Mouse (Mus musculus): ENCODE measurements around the gene Hmcn1. TPM values are rescaled to one million over a fixed set of nuclear protein-coding genes. Genes with fewer than 3 reads are reported as not detected.

Gene Hmcn1
- polyA plus RNA-seq, 1 experiment = 1.6 TPM

GRCm38 (mm10) chr1:151001868-151002428, 8.7 kb upstream of the Hmcn1 start:
- no peak for TF ChIP-seq EP300 (IDR thresholded peaks at IDR 0.05; ENCODE audit: insufficient read depth, low read depth, low read length)
- TF ChIP-seq POLR2A (IDR thresholded peaks at IDR 0.05; ENCODE audit: insufficient read depth, low read length) = no peak
- TF ChIP-seq CTCF (IDR thresholded peaks at IDR 0.05; ENCODE audit: low read depth, low read length) = no peak
- Histone ChIP-seq H3K27ac (ENCODE audit: insufficient read depth, low read length) (no peak overlapping the region), H3K36me3 (ENCODE audit: control insufficient read depth, insufficient read depth, low read length, poor library complexity, severe bottlenecking) (no peaks in the 10 kb centered on the region), H3K9ac (ENCODE audit: low read depth, poor library complexity, severe bottlenecking) (no peak overlapping the region), H3K4me3 (ENCODE audit: low read depth, low read length) (no peak overlapping the region), H3K4me1 (ENCODE audit: control insufficient read depth, insufficient read depth, low read length) (no peaks in the 10 kb centered on the region), H3K27me3 (ENCODE audit: control insufficient read depth, insufficient read depth, low read length, poor library complexity, severe bottlenecking) (no peaks in the 10 kb centered on the region), H3K9me3 (replicated peaks; ENCODE audit: control insufficient read depth, insufficient read depth, low read length, poor library complexity, severe bottlenecking) (no peaks in the 10 kb centered on the region)

- no peak overlapping the region for H3K4me3 ChIP-seq (ENCODE audit: low read depth, low read length)
- TF ChIP-seq POLR2A (IDR thresholded peaks at IDR 0.05; ENCODE audit: insufficient read depth, low read length) = no peak
Observed at GRCm38 (mm10) chr1:151000714-151001113, 7.5 kb upstream of the Hmcn1 start.

GRCm38 (mm10) chr1:150994612-150995011, 1.4 kb upstream of the Hmcn1 start:
- Histone ChIP-seq H3K4me1 (ENCODE audit: control insufficient read depth, insufficient read depth, low read length) (no peaks in the 10 kb centered on the region), H3K36me3 (ENCODE audit: control insufficient read depth, insufficient read depth, low read length, poor library complexity, severe bottlenecking) (no peaks in the 10 kb centered on the region), H3K27ac (ENCODE audit: insufficient read depth, low read length) (no peak overlapping the region), H3K27me3 (ENCODE audit: control insufficient read depth, insufficient read depth, low read length, poor library complexity, severe bottlenecking) (no peaks in the 10 kb centered on the region), H3K4me3 (ENCODE audit: low read depth, low read length) (no peak overlapping the region), H3K9ac (ENCODE audit: low read depth, poor library complexity, severe bottlenecking) (no peak overlapping the region), H3K9me3 (replicated peaks; ENCODE audit: control insufficient read depth, insufficient read depth, low read length, poor library complexity, severe bottlenecking) (peaks cover 5% of the 10 kb centered on the region; the same call in 1 of the 2 replicates)
- TF ChIP-seq POLR2A (IDR thresholded peaks at IDR 0.05; ENCODE audit: insufficient read depth, low read length) = no peak

More at GRCm38 (mm10) chr1:151000714-151001113, 7.5 kb upstream of the Hmcn1 start:
- no peak overlapping the region for H3K27ac ChIP-seq (ENCODE audit: insufficient read depth, low read length)
- no peaks in the 10 kb centered on the region for H3K36me3 ChIP-seq (ENCODE audit: control insufficient read depth, insufficient read depth, low read length, poor library complexity, severe bottlenecking)
- H3K9ac ChIP-seq (ENCODE audit: low read depth, poor library complexity, severe bottlenecking) = no peak overlapping the region
- H3K27me3 ChIP-seq (ENCODE audit: control insufficient read depth, insufficient read depth, low read length, poor library complexity, severe bottlenecking) = no peaks in the 10 kb centered on the region
- H3K4me1 ChIP-seq (ENCODE audit: control insufficient read depth, insufficient read depth, low read length) = no peaks in the 10 kb centered on the region
- peaks cover 5% of the 10 kb centered on the region; the same call in 1 of the 2 replicates for H3K9me3 ChIP-seq (replicated peaks; ENCODE audit: control insufficient read depth, insufficient read depth, low read length, poor library complexity, severe bottlenecking)

- Histone ChIP-seq H3K27ac (ENCODE audit: insufficient read depth, low read length) (no peak overlapping the region), H3K4me1 (ENCODE audit: control insufficient read depth, insufficient read depth, low read length) (no peaks in the 10 kb centered on the region), H3K27me3 (ENCODE audit: control insufficient read depth, insufficient read depth, low read length, poor library complexity, severe bottlenecking) (no peaks in the 10 kb centered on the region), H3K36me3 (ENCODE audit: control insufficient read depth, insufficient read depth, low read length, poor library complexity, severe bottlenecking) (no peaks in the 10 kb centered on the region), H3K9ac (ENCODE audit: low read depth, poor library complexity, severe bottlenecking) (peak overlapping the region; percentile 34), H3K4me3 (ENCODE audit: low read depth, low read length) (peak overlapping the region; percentile 59), H3K9me3 (replicated peaks; ENCODE audit: control insufficient read depth, insufficient read depth, low read length, poor library complexity, severe bottlenecking) (peaks cover 5% of the 10 kb centered on the region; the same call in 1 of the 2 replicates)
- TF ChIP-seq POLR2A (IDR thresholded peaks at IDR 0.05; ENCODE audit: insufficient read depth, low read length) (no peak), EP300 (IDR thresholded peaks at IDR 0.05; ENCODE audit: insufficient read depth, low read depth, low read length) (no peak), CTCF (IDR thresholded peaks at IDR 0.05; ENCODE audit: low read depth, low read length) (no peak)
Observed at GRCm38 (mm10) chr1:150992711-150993161, 499 bp downstream of the Hmcn1 start.

GRCm38 (mm10) chr1:150991745-150992554, 1.3 kb downstream of the Hmcn1 start:
- no peaks in the 10 kb centered on the region for H3K4me1 ChIP-seq (ENCODE audit: control insufficient read depth, insufficient read depth, low read length)
- H3K9ac ChIP-seq (ENCODE audit: low read depth, poor library complexity, severe bottlenecking) = no peak overlapping the region
- no peak overlapping the region for H3K4me3 ChIP-seq (ENCODE audit: low read depth, low read length)
- H3K27ac ChIP-seq (ENCODE audit: insufficient read depth, low read length) = no peak overlapping the region
- H3K9me3 ChIP-seq (replicated peaks; ENCODE audit: control insufficient read depth, insufficient read depth, low read length, poor library complexity, severe bottlenecking) = peaks cover 5% of the 10 kb centered on the region; the same call in 1 of the 2 replicates
- TF ChIP-seq CTCF (IDR thresholded peaks at IDR 0.05; ENCODE audit: low read depth, low read length) = no peak
- no peak for TF ChIP-seq POLR2A (IDR thresholded peaks at IDR 0.05; ENCODE audit: insufficient read depth, low read length)
- no peak for TF ChIP-seq EP300 (IDR thresholded peaks at IDR 0.05; ENCODE audit: insufficient read depth, low read depth, low read length)
- no peaks in the 10 kb centered on the region for H3K36me3 ChIP-seq (ENCODE audit: control insufficient read depth, insufficient read depth, low read length, poor library complexity, severe bottlenecking)
- no peaks in the 10 kb centered on the region for H3K27me3 ChIP-seq (ENCODE audit: control insufficient read depth, insufficient read depth, low read length, poor library complexity, severe bottlenecking)

GRCm38 (mm10) chr1:150984888-150985287, 8.3 kb downstream of the Hmcn1 start:
- no peak overlapping the region for H3K27ac ChIP-seq (ENCODE audit: insufficient read depth, low read length)
- H3K9ac ChIP-seq (ENCODE audit: low read depth, poor library complexity, severe bottlenecking) = no peak overlapping the region
- no peak for TF ChIP-seq EP300 (IDR thresholded peaks at IDR 0.05; ENCODE audit: insufficient read depth, low read depth, low read length)
- no peak for TF ChIP-seq CTCF (IDR thresholded peaks at IDR 0.05; ENCODE audit: low read depth, low read length)
- TF ChIP-seq POLR2A (IDR thresholded peaks at IDR 0.05; ENCODE audit: insufficient read depth, low read length) = no peak
- H3K4me1 ChIP-seq (ENCODE audit: control insufficient read depth, insufficient read depth, low read length) = no peaks in the 10 kb centered on the region
- no peaks in the 10 kb centered on the region for H3K9me3 ChIP-seq (replicated peaks; ENCODE audit: control insufficient read depth, insufficient read depth, low read length, poor library complexity, severe bottlenecking)
- H3K27me3 ChIP-seq (ENCODE audit: control insufficient read depth, insufficient read depth, low read length, poor library complexity, severe bottlenecking) = no peaks in the 10 kb centered on the region; the same call in 1 of the 2 replicates
- no peak overlapping the region for H3K4me3 ChIP-seq (ENCODE audit: low read depth, low read length)
- H3K36me3 ChIP-seq (ENCODE audit: control insufficient read depth, insufficient read depth, low read length, poor library complexity, severe bottlenecking) = no peaks in the 10 kb centered on the region
